Mouse (Mus musculus) CH12.LX (cell line): ENCODE measurements around the gene Rasal1.

Experiments
- BHLHE40 ChIP-seq: IDR thresholded peaks from 2 replicates; pipeline ENCODE4 v1.6.1; 2011; ENCODE audit warnings: mild to moderate bottlenecking, low read depth, low read length, improper control_type of control experiment
- CHD1 ChIP-seq: IDR thresholded peaks from 2 replicates; pipeline ENCODE4 v1.6.1; 2012; ENCODE audit warnings: low read depth, low read length, improper control_type of control experiment, inconsistent platforms
- CHD2 ChIP-seq: IDR thresholded peaks from 2 replicates; pipeline ENCODE4 v1.6.1; 2011; ENCODE audit warnings: low read length, improper control_type of control experiment
- CTCF ChIP-seq, 2 experiments: IDR thresholded peaks in 1 of 2; conservative IDR thresholded peaks in 1 of 2; 2 replicates each; pipeline ENCODE4 v1.5.1; 2011 to 2012; ENCODE audit warnings: low read depth in 2 of 2, low read length in 2 of 2, improper control_type of control experiment in 1 of 2, inconsistent platforms in 1 of 2, mild to moderate bottlenecking in 1 of 2, moderate library complexity in 1 of 2
- EP300 ChIP-seq: IDR thresholded peaks from 2 replicates; pipeline ENCODE4 v1.6.1; 2011; ENCODE audit warnings: low read length, improper control_type of control experiment
- KAT2A ChIP-seq: IDR thresholded peaks from 2 replicates; pipeline ENCODE4 v1.6.1; 2012; ENCODE audit warnings: low read length, improper control_type of control experiment, inconsistent platforms; ENCODE audit not compliant: insufficient replicate concordance
- MYC ChIP-seq: IDR thresholded peaks from 2 replicates; pipeline ENCODE4 v1.6.1; 2011; ENCODE audit warnings: low read depth, mild to moderate bottlenecking, improper control_type of control experiment, low read length
- POLR2A ChIP-seq: IDR thresholded peaks from 2 replicates; pipeline ENCODE4 v1.6.1; 2011; ENCODE audit warnings: low read depth, mild to moderate bottlenecking, improper control_type of control experiment, low read length
- RAD21 ChIP-seq: IDR thresholded peaks from 2 replicates; pipeline ENCODE4 v1.6.1; 2011; ENCODE audit warnings: low read depth, mild to moderate bottlenecking, low read length, improper control_type of control experiment, moderate library complexity
- RCOR1 ChIP-seq: conservative IDR thresholded peaks from 2 replicates; pipeline ENCODE4 v1.6.1; 2012; ENCODE audit warnings: low read depth, mild to moderate bottlenecking, inconsistent platforms, low read length, improper control_type of control experiment
- USF1 ChIP-seq: IDR thresholded peaks from 2 replicates; pipeline ENCODE4 v1.6.1; 2014; ENCODE audit warnings: low read depth, mild to moderate bottlenecking, inconsistent platforms, low read length, improper control_type of control experiment
- ZC3H11A ChIP-seq: IDR thresholded peaks from 2 replicates; pipeline ENCODE4 v1.6.1; 2012; ENCODE audit warnings: low read depth, mild to moderate bottlenecking, inconsistent platforms, low read length, improper control_type of control experiment
- ZMIZ1 ChIP-seq: IDR thresholded peaks from 2 replicates; pipeline ENCODE4 v1.6.1; 2012; ENCODE audit warnings: low read depth, mild to moderate bottlenecking, inconsistent platforms, low read length, improper control_type of control experiment

DNA sequence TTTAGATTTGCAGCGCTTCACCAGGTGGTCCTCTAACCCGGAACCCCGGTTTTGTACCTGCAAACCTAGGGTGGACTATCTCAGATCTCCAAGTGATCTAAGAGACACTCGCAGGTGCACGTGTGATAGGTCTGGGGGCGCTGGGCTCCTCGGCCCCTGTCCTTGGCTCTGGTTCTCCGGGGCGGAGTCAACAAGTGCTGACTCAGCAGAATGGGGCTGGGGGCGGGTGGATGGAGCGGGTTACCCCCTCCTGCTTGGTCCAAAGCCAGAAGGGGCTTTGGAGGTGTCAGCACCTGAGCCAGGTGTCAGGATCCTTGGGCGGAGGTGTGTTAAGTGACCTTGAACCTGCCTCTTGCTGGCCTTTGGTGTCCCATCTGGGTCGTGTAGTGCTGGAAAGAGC, 1.3 kb downstream of the Rasal1 start:
- TF ChIP-seq ZC3H11A (no peak), RAD21 (no peak), CTCF (conservative IDR thresholded peaks at IDR 0.05 in 1 of 2, IDR thresholded peaks at IDR 0.05 in 1 of 2; ENCODE audit: low read depth in 2 of 2, low read length in 2 of 2) (no peak), BHLHE40 (no peak), ZMIZ1 (no peak), POLR2A (no peak), USF1 (no peak), CHD1 (no peak), CHD2 (no peak), MYC (no peak), KAT2A (no peak), RCOR1 (no peak), EP300 (no peak)
